Mouse (Mus musculus) forebrain, embryonic 11.5 days (tissue): ENCODE data around the gene Dnajc4. TPM values are rescaled to one million over a fixed set of nuclear protein-coding genes. Genes with fewer than 3 reads are reported as not detected.
A peak's percentile ranks its signal among the peaks of the same experiment; 100 is the strongest.

Source experiments
- ATAC-seq: fragments of 200-750 bp; cut with Nextera tagmentation; replicated peaks from 2 replicates; pipeline ENCODE4 v1.8.0; 2017; ENCODE audit warnings: moderate TSS enrichment; ENCODE audit not compliant: low FRiP score
- DNase-seq: peaks from one replicate; pipeline ENCODE4 v3.0.0-alpha.2; 2017; ENCODE audit warnings: low spot score
- H3K27ac ChIP-seq: fragments of 300-500 bp; sonication (generic); 2 replicates; pipeline ENCODE4 v1.5.1; 2014; ENCODE audit warnings: low read depth, low read length
- H3K27me3 ChIP-seq: fragments of 300-500 bp; sonication (generic); 2 replicates; pipeline ENCODE4 v1.6.1; 2014; ENCODE audit warnings: mild to moderate bottlenecking, low read length, mixed read lengths; ENCODE audit not compliant: control insufficient read depth, insufficient read depth
- H3K36me3 ChIP-seq: fragments of 300-500 bp; sonication (generic); 2 replicates; pipeline ENCODE4 v1.6.1; 2014; ENCODE audit warnings: mild to moderate bottlenecking, low read length, moderate library complexity, mixed read lengths; ENCODE audit not compliant: control insufficient read depth, insufficient read depth
- H3K4me1 ChIP-seq: fragments of 300-500 bp; sonication (generic); replicated peaks from 2 replicates; pipeline ENCODE4 v1.6.1; 2014; ENCODE audit warnings: low read length, mixed read lengths; ENCODE audit not compliant: control insufficient read depth, insufficient read depth
- H3K4me2 ChIP-seq: fragments of 300-500 bp; sonication (generic); 2 replicates; pipeline ENCODE4 v1.6.1; 2014; ENCODE audit warnings: low read depth, mild to moderate bottlenecking, low read length, moderate library complexity, mixed read lengths; ENCODE audit not compliant: severe bottlenecking
- H3K4me3 ChIP-seq: fragments of 300-500 bp; sonication (generic); 2 replicates; pipeline ENCODE4 v1.5.1; 2014; ENCODE audit warnings: low read depth, low read length
- H3K9ac ChIP-seq: fragments of 300-500 bp; sonication (generic); 2 replicates; pipeline ENCODE4 v1.6.1; 2014; ENCODE audit warnings: low read length
- H3K9me3 ChIP-seq: fragments of 300-500 bp; sonication (generic); 2 replicates; pipeline ENCODE4 v1.6.1; 2016; ENCODE audit warnings: low read length, mixed read lengths; ENCODE audit not compliant: control insufficient read depth
- WGBS: fragments of 180-500 bp; shearing (Covaris S2); extraction: QIAGEN DNeasy Blood & Tissue Kit; methylation state at CpG from one replicate; pipeline ENCODE4 v1.1.7; 2014; 5-methylcytosine and 5-hydroxymethylcytosine counted together
- polyA plus RNA-seq: library from polyadenylated mRNA; unstranded; fragments of >200 nt; fragmentation: Nextera tagmentation; extraction: Ambion mirVana; gene quantifications from 2 replicates; pipeline ENCODE4 v1.2.1, GENCODE M21; 2014

The Dnajc4 gene
- polyA plus RNA-seq, 1 experiment from 2014 or later, result 14.5 TPM

DNA sequence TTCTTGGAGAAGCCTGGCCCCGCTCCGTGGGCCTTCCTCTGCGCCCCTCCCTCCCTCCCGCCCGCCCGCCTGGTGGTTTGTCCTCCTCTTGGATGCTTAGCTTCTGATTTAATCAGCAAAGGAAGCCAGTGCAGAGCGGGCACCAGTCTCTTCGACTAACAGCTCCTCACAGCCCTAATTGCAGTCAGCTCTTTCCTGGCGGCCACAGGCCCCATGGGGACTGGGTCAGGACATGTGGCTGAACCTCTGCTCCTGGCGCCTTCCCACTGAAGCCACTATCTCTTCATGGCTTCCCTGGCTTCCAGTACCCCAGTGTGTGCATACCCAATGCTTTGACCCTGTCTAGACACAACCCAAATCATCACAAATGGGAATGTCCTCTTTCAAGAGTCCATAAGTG, 35.9 kb downstream of the Dnajc4 start:
- H3K36me3 ChIP-seq, result no peaks in the 10 kb centered on the region; the same call in 1 of the 2 replicates
- H3K27ac ChIP-seq, result no peak overlapping the region
- H3K4me2 ChIP-seq, result no peak overlapping the region
- no peaks in the 10 kb centered on the region for H3K27me3 ChIP-seq
- H3K9ac ChIP-seq, result no peak overlapping the region
- peaks cover 4% of the 10 kb centered on the region; the same call in 1 of the 2 replicates for H3K4me1 ChIP-seq
- WGBS, result 80% methylated on average over 10 of the region's 10 CpGs
- DNase-seq, result no peak
- no peak for ATAC-seq
- no peaks in the 10 kb centered on the region for H3K9me3 ChIP-seq
- H3K4me3 ChIP-seq, result no peak overlapping the region

DNA sequence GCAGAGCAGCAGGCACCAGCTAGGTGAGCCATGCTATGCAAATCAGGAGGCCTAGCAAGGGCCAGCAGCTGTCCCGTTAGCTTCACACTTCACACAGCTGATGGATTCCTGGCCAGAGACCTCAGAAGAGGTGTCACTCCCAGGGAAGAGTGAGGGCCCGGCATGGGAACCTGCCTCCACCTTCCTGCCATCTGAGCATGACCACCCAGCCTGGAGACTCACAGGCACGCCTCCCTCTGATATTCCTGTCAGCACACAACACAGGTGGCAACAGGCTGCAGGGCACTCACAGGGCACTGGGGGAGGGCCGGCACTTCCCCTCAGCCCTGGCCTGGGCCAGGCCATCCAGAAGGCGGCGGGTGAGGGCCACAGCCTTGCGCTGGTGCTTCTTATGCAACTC, 36.9 kb downstream of the Dnajc4 start:
- H3K36me3 ChIP-seq, result no peaks in the 10 kb centered on the region; the same call in 1 of the 2 replicates
- no peaks in the 10 kb centered on the region for H3K27me3 ChIP-seq
- H3K27ac ChIP-seq, result no peak overlapping the region
- no peak overlapping the region for H3K4me3 ChIP-seq
- H3K4me1 ChIP-seq, result peaks cover 4% of the 10 kb centered on the region; the same call in 1 of the 2 replicates
- DNase-seq (no peak), ATAC-seq (no peak)
- H3K4me2 ChIP-seq, result no peak overlapping the region
- H3K9me3 ChIP-seq, result no peaks in the 10 kb centered on the region
- no peak overlapping the region for H3K9ac ChIP-seq
- WGBS, result 88% methylated on average over 7 of the region's 7 CpGs

DNA sequence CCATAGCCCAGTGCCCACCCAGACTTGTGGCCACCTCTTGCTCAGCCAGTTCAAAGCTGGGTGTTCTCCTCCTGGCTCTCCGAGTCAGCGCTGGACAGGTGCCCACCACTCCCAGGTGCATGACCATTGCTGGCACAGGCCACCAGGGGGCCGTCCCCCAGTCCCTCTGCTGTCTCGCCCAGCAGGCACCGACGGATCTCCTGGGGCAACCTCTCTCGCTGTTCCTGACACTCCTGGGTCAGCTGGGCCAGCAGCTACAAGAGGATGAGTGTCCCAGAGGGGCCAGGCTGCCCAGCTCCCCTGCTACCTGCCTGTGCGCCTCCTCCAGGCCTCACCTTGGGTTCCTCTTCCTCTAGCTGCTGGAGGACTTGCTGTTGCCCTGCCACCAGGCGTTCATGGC, 38.3 kb downstream of the Dnajc4 start:
- Histone ChIP-seq H3K9me3 (no peaks in the 10 kb centered on the region), H3K9ac (no peak overlapping the region), H3K4me1 (peaks cover 8% of the 10 kb centered on the region; the same call in 1 of the 2 replicates), H3K27ac (no peak overlapping the region), H3K27me3 (no peaks in the 10 kb centered on the region), H3K4me2 (no peak overlapping the region), H3K4me3 (no peak overlapping the region), H3K36me3 (no peaks in the 10 kb centered on the region; the same call in 1 of the 2 replicates)
- DNase-seq (no peak), ATAC-seq (no peak)
- 55% methylated on average over 9 of the region's 9 CpGs for WGBS

DNA sequence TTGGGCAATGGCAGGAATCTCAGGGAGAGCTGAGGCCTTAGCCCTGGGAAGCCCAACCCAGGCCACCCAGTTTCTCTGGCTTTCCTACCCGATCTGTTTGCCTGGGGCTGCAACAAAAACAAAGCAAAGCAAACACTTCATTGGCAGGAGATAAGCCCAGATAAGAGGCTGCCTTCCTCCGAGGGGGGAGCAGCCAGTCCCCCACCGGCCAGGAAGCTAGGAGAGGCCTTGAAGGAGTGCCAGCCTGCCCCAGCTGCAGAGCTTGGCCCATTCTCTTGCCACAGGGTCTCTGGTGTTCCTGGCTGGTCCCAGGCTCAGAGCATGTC, 39.7 kb downstream of the Dnajc4 start:
- no peak for DNase-seq
- Histone ChIP-seq H3K4me3 (no peak overlapping the region), H3K4me1 (peaks cover 8% of the 10 kb centered on the region; the same call in 1 of the 2 replicates), H3K9ac (peak overlapping the region; percentile 85; the same call in 1 of the 2 replicates), H3K9me3 (no peaks in the 10 kb centered on the region), H3K27ac (no peak overlapping the region), H3K4me2 (peak overlapping the region; percentile 96), H3K27me3 (no peaks in the 10 kb centered on the region), H3K36me3 (no peaks in the 10 kb centered on the region; the same call in 1 of the 2 replicates)
- no peak for ATAC-seq
- WGBS, result 18% methylated on average over 3 of the region's 3 CpGs

DNA sequence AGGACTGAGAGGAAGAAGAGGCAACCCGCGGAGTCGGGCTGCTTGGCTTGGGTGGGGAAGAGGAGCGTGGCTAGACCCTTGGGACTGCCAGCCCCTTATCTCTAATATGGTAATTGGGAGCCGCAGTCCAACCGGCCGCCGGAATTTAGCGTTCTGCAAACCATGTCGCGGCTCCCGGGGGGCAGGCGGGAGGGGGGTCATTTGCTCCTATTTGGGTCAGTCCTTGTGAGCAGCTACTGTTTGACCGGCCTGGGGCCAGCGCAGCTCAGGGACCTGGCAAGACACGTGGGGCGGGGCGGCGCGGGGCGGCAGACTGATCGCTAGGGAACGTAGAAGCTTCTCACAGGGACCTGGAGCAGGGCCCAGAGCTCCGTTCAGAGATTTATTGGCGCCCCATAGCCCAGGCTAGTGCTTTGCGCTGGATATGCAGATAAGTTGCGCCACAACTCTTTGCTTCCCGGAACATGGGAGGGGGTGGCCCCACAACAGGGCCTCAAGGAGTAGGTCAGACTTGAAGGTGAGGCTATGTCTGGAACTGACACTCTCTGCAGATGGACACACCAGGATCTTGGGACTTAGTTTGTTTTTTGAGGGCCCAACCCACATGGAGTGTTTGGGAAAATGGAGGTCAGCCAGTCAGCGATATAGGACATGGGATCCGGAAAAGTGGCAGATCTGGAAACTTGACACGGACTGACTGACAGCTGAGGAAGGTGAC, 40.2 kb downstream of the Dnajc4 start:
- Histone ChIP-seq H3K27ac (peak overlapping the region; percentile 97), H3K4me2 (peak overlapping the region; percentile 96), H3K4me3 (peak overlapping the region; percentile 60), H3K9me3 (no peaks in the 10 kb centered on the region), H3K36me3 (no peaks in the 10 kb centered on the region; the same call in 1 of the 2 replicates), H3K4me1 (peaks cover 8% of the 10 kb centered on the region; the same call in 1 of the 2 replicates), H3K9ac (peak overlapping the region; percentile 85), H3K27me3 (no peaks in the 10 kb centered on the region)
- DNase-seq, result peak; percentile 77
- WGBS, result 4% methylated on average over 31 of the region's 31 CpGs
- no peak; the same call in 1 of the 2 replicates for ATAC-seq

DNA sequence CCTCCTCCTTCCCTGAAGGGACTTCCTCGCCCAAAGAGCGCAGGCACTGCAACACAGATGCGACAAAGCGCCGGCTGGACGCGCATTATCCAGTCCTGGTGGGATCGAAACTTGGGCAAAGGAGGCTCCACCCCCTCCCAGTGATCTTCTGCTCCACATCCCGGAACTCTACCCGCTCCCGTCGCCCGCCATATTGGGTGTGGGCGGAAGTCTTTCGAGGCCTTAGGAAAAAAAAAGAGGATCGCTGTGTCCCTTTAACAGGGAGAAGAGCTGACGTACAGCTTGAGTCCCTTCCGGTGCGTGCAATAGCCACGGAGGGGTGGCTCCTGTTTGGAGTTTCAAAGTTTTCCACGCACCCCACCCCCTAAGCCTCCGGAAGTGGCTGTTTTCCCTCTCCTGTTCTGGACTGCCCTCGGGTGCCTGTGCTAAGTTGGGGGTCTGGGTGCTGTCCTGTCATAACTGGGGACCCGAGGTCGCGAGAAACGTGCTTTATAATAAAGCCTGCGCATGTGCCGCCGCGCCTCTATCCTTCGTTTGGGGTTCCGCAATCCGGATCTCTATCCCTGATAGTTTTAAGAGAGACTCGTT, 40.9 kb downstream of the Dnajc4 start:
- Histone ChIP-seq H3K4me1 (peaks cover 8% of the 10 kb centered on the region; the same call in 1 of the 2 replicates), H3K27me3 (no peaks in the 10 kb centered on the region), H3K36me3 (no peaks in the 10 kb centered on the region; the same call in 1 of the 2 replicates), H3K27ac (peak overlapping the region; percentile 97), H3K4me3 (peak overlapping the region; percentile 60), H3K9ac (peak overlapping the region; percentile 85), H3K9me3 (no peaks in the 10 kb centered on the region), H3K4me2 (peak overlapping the region; percentile 96)
- DNase-seq, result peak; percentile 94
- peak; percentile 90 for ATAC-seq
- under 1% methylated on average over 35 of the region's 35 CpGs for WGBS

DNA sequence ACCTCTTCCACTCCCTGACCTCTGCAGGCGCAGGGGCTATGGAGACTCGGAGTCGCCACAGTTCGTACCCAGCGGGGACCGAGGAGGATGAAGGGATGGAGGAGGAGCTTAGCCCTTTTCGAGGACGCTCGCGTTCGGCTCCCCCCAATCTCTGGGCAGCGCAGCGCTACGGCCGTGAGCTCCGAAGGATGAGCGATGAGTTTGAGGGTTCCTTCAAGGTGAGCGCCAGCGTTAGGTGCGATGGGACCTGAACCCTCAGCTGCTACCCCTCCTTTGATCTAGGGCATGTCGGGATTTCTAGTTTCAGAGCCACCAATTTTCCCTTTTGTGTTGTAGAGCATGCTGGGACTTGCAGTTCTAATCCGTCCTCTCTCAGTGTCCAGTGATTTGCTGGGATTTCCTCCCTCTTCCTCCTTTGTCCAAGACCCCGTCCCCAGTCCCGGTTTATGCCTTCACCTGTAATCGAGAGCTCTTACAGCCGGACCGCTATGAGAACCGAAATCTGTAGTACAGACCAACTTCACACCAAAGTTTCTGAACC, 41.7 kb downstream of the Dnajc4 start:
- peak overlapping the region; percentile 60 for H3K4me3 ChIP-seq
- H3K27ac ChIP-seq, result peak overlapping the region; percentile 97
- peaks cover 8% of the 10 kb centered on the region; the same call in 1 of the 2 replicates for H3K4me1 ChIP-seq
- H3K36me3 ChIP-seq, result no peaks in the 10 kb centered on the region; the same call in 1 of the 2 replicates
- ATAC-seq (peak; percentile 72), DNase-seq (peak; percentile 79)
- no peaks in the 10 kb centered on the region for H3K9me3 ChIP-seq
- WGBS, result under 1% methylated on average over 28 of the region's 28 CpGs
- peak overlapping the region; percentile 85 for H3K9ac ChIP-seq
- no peaks in the 10 kb centered on the region for H3K27me3 ChIP-seq
- peak overlapping the region; percentile 96 for H3K4me2 ChIP-seq

DNA sequence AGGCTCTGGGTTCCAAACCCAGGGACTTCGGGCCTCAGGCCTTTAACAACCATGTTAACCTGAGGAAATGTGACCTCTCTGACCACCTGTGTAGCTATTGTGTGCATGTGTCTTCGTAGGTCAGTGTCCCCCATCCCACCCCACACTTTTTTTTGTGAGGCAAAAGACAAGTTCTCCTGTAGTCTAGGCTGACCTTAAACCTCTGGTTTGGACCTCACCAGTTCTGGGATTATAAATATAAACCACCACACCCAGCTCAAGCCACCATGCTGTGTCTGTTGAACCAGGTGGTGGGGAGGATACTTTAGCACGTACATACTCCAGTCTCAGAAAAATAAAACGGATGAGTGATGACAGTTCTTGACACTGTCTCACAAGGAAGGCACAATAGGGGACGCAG, 42.4 kb downstream of the Dnajc4 start:
- no peak for ATAC-seq
- Histone ChIP-seq H3K36me3 (no peaks in the 10 kb centered on the region; the same call in 1 of the 2 replicates), H3K4me1 (peaks cover 8% of the 10 kb centered on the region; the same call in 1 of the 2 replicates), H3K27ac (peak overlapping the region; percentile 97), H3K4me2 (peak overlapping the region; percentile 96), H3K9me3 (no peaks in the 10 kb centered on the region), H3K27me3 (no peaks in the 10 kb centered on the region), H3K9ac (peak overlapping the region; percentile 85), H3K4me3 (peak overlapping the region; percentile 60)
- WGBS, result 65% methylated on average over 5 of the region's 5 CpGs
- DNase-seq, result no peak
